Mouse (Mus musculus): Measurements from ENCODE around the gene Prss33.
A peak's percentile ranks its signal among the peaks of the same experiment; 100 is the strongest.

GRCm38 (mm10) chr17:23850853-23851749, 15.2 kb upstream of the Prss33 start:
- no peak for TF ChIP-seq ETS1 (conservative IDR thresholded peaks at IDR 0.05; ENCODE audit: low read depth, low read length)
- TF ChIP-seq CTCF (conservative IDR thresholded peaks at IDR 0.05 in 1 of 2, IDR thresholded peaks at IDR 0.05 in 1 of 2; ENCODE audit: low read depth in 2 of 2, low read length in 2 of 2) = peak; percentile 64 to 66
- TF ChIP-seq HCFC1 (IDR thresholded peaks at IDR 0.05; ENCODE audit: low read depth, low read length) = no peak
- TF ChIP-seq CHD2 (IDR thresholded peaks at IDR 0.05; ENCODE audit: low read length) = no peak
- TF ChIP-seq GABPA (IDR thresholded peaks at IDR 0.05; ENCODE audit: insufficient replicate concordance, low read depth, low read length) = no peak
- TF ChIP-seq RCOR1 (conservative IDR thresholded peaks at IDR 0.05; ENCODE audit: low read depth, low read length) = no peak
- no peak for TF ChIP-seq POLR2A (IDR thresholded peaks at IDR 0.05; ENCODE audit: low read depth, low read length)
- no peak for TF ChIP-seq ZC3H11A (IDR thresholded peaks at IDR 0.05; ENCODE audit: low read depth, low read length)
- TF ChIP-seq USF1 (IDR thresholded peaks at IDR 0.05; ENCODE audit: low read depth, low read length) = no peak
- TF ChIP-seq SIN3A (IDR thresholded peaks at IDR 0.05; ENCODE audit: low read length) = no peak
